Mouse (Mus musculus): ENCODE data around the gene Lrrn4.

- TF ChIP-seq CTCF (conservative IDR thresholded peaks at IDR 0.05 in 1 of 2, IDR thresholded peaks at IDR 0.05 in 1 of 2; ENCODE audit: low read depth in 2 of 2, low read length in 2 of 2) (no peak), ZNF384 (IDR thresholded peaks at IDR 0.05; ENCODE audit: low read depth, low read length) (no peak), NRF1 (IDR thresholded peaks at IDR 0.05; ENCODE audit: low read depth, low read length) (no peak), NELFE (IDR thresholded peaks at IDR 0.05; ENCODE audit: low read depth, low read length) (no peak), PAX5 (IDR thresholded peaks at IDR 0.05; ENCODE audit: low read length) (no peak)
Measured at GRCm38 (mm10) chr2:132853051-132853450, 27.6 kb downstream of the Lrrn4 start.

Data from CH12.LX (cell line).